Mouse (Mus musculus): ENCODE results near the gene Zc3h12a.

DNA sequence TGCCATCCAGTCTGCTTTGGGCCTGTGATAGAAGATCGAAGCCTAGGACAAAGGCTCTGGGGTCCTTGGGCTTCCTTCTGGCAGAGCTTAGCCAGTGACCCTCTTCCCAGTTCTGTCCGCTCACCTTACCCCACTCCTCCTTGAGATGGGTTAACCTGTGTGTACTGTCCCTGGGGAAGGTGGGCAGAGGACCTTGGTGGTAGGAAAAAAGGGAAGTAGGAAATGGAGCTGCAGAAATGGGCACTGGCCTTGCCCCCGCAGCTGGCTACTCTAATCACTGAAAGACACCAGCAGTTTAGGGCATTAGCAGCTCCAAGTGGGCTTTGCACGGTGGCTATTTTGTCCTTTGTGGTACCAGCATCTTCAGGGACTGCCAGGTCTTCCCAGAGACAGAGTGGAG lies 12.6 kb downstream of the Zc3h12a start:
- TF ChIP-seq GATA1 (IDR thresholded peaks at IDR 0.05; ENCODE audit: low read length) (no peak), TAL1 (IDR thresholded peaks at IDR 0.05; ENCODE audit: low read length) (no peak)
